In the genomic region with DNA sequence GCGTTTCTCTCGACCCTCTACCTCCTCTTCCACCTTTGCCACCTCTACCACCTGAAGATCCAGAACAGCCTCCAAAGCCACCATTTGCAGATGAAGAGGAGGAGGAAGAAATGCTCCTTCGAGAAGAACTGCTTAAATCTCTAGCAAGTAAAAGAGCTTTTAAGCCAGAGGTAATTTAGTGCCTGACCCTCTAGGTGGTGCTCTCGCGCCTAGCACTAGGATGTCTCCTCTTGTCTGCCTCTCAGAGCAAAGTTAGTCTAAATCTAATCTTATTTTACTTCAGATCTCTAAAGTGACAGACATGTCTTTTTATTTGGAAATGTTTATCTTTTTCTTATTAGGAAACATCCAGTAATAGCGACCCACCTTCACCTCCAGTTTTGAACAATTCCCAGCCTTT, we compare ENCODE assay signal across 9 mouse cellular contexts. TPM values are rescaled to one million over a fixed set of nuclear protein-coding genes. Genes with fewer than 3 reads are reported as not detected.
DNase-seq lines count a peak whose midpoint lies in the region; ATAC-seq and TF ChIP-seq lines count a peak whose summit lies in the region.
"Had no signal": no experiment of that assay in that cellular context is flagged by ENCODE, and none has a peak within 500 bp of the region (broad histone marks: within the 10 kb centered on the region; RNA-seq: fewer than 3 reads in every experiment).

No protein-coding gene starts in this region.

- no peak overlapping the region for H3K9ac ChIP-seq in kidney, embryonic 16.5 days (replicated peaks; ENCODE audit: low read length)

- no peak overlapping the region for H3K4me2 ChIP-seq in kidney, embryonic 16.5 days (replicated peaks; ENCODE audit: low read depth, low read length)

- H3K36me3 ChIP-seq in kidney, embryonic 16.5 days (ENCODE audit: insufficient read depth, low read length) = peaks cover 44% of the 10 kb centered on the region

- no peak for ATAC-seq in kidney, embryonic 16.5 days (ENCODE audit: low FRiP score, low TSS enrichment)
- peak; percentile 61; the same call in 1 of the 2 replicates for ATAC-seq in monocyte, adult 5-6 weeks (replicated peaks; ENCODE audit: insufficient number of reproducible peaks, low FRiP score, low TSS enrichment, poor library complexity, severe bottlenecking)

- peak; percentile 76 for TF ChIP-seq CTCF in cortical plate, adult 2 months (IDR thresholded peaks at IDR 0.05; ENCODE audit: extremely low read depth, insufficient read depth, low read length)

- no peaks in the 10 kb centered on the region for H3K4me1 ChIP-seq in kidney, embryonic 16.5 days (ENCODE audit: insufficient read depth, low read length)
- no peaks in the 10 kb centered on the region for H3K4me1 ChIP-seq in cortical plate, adult 2 months (ENCODE audit: control insufficient read depth, insufficient read depth, low read length)

- TF ChIP-seq POLR2A in cortical plate, adult 2 months (IDR thresholded peaks at IDR 0.05; ENCODE audit: extremely low read depth, insufficient read depth, low read length) = no peak

- DNase-seq in kidney, adult 11 months = peak; percentile 22
- peak; percentile 76 for DNase-seq in ZHBTc4 (ENCODE audit: low read depth, low spot score)
- peak; percentile 15 to 23 for DNase-seq in gastrocnemius, postnatal 36 days
- peak; percentile 21 for DNase-seq in left cerebral cortex, adult 11 months (ENCODE audit: low spot score)
- DNase-seq in thymus, postnatal 0 days (ENCODE audit: low spot score) = peak; percentile 61

- no peaks in the 10 kb centered on the region for H3K27me3 ChIP-seq in kidney, embryonic 16.5 days (ENCODE audit: insufficient read depth, low read length)

- 68% methylated on average over 6 of the region's 6 CpGs for WGBS in kidney, embryonic 16.5 days

- no peaks in the 10 kb centered on the region for H3K9me3 ChIP-seq in kidney, embryonic 16.5 days (ENCODE audit: low read length)

- intact Hi-C loops in gastrocnemius, postnatal 36 days (cut with DNase I) = loop anchor here (10.0 kb wide), 1 partner anchor 208 kb away; no protein-coding TSS in a partner anchor

- H3K27ac ChIP-seq in kidney, embryonic 16.5 days (ENCODE audit: low read length) = no peak overlapping the region
- H3K27ac ChIP-seq in cortical plate, adult 2 months (ENCODE audit: insufficient read depth, low read length) = no peak overlapping the region

- H3K4me3 ChIP-seq in kidney, embryonic 16.5 days (ENCODE audit: low read length) = no peak overlapping the region
- no peak overlapping the region for H3K4me3 ChIP-seq in cortical plate, adult 2 months (ENCODE audit: insufficient read depth, low read length)
- H3K4me3 ChIP-seq: erythroblast, embryonic 14.5 days had no signal

RNA-seq across cellular contexts. Expression of a gene that starts 21.6 kb away (rescaled TPM):
- 17.0 and 20.8 TPM in 2 replicates for polyA plus RNA-seq in kidney, embryonic 16.5 days (2015; fragmentation: Nextera tagmentation; extraction: Ambion mirVana)
- 103 and 105 TPM in 2 replicates for polyA plus RNA-seq in cortical plate, adult 2 months (2012; rRNA removed)
- total RNA-seq in gastrocnemius, postnatal 36 days (2021) = 10 to 100 TPM in 1 of 2 experiments, 1 to 10 TPM in 1; 7.6 to 12.3 TPM
- total RNA-seq in monocyte, adult 5-6 weeks (2017) = 56.5 to 123 TPM (median 62.7 TPM) in 3 replicates
- 15.4 and 21.7 TPM in 2 replicates for polyA plus RNA-seq in thymus, postnatal 0 days (2015; fragmentation: Nextera tagmentation; extraction: Ambion mirVana)

RNA-seq across cellular contexts. Expression of a gene that starts 22.1 kb away (rescaled TPM):
- 18.4 and 24.9 TPM in 2 replicates for polyA plus RNA-seq in kidney, embryonic 16.5 days (2015; fragmentation: Nextera tagmentation; extraction: Ambion mirVana)
- polyA plus RNA-seq in cortical plate, adult 2 months (2012; rRNA removed) = 12.9 and 13.2 TPM in 2 replicates
- total RNA-seq in gastrocnemius, postnatal 36 days (2021) = 1 to 10 TPM; 4.4 to 6.6 TPM
- total RNA-seq in monocyte, adult 5-6 weeks (2017) = 3.4 to 16.1 TPM (median 5.0 TPM) in 3 replicates
- 22.8 and 26.4 TPM in 2 replicates for polyA plus RNA-seq in thymus, postnatal 0 days (2015; fragmentation: Nextera tagmentation; extraction: Ambion mirVana)

RNA-seq across cellular contexts. Expression of a gene that starts 44.1 kb away (rescaled TPM):
- 43.3 and 44.3 TPM in 2 replicates for polyA plus RNA-seq in kidney, embryonic 16.5 days (2015; fragmentation: Nextera tagmentation; extraction: Ambion mirVana)
- 31.2 and 33.5 TPM in 2 replicates for polyA plus RNA-seq in cortical plate, adult 2 months (2012; rRNA removed)
- 10 to 100 TPM in 1 of 2 experiments, 1 to 10 TPM in 1; 9.0 to 16.0 TPM for total RNA-seq in gastrocnemius, postnatal 36 days (2021)
- total RNA-seq in monocyte, adult 5-6 weeks (2017) = 21.0 to 32.8 TPM (median 30.4 TPM) in 3 replicates
- polyA plus RNA-seq in thymus, postnatal 0 days (2015; fragmentation: Nextera tagmentation; extraction: Ambion mirVana) = 46.8 and 53.6 TPM in 2 replicates

Comparison
In these comparisons a context has a peak if more than half of its experiments do, and no peak if none do; other contexts are left out.
1. DNase-seq: peak in every context shown above with its lines; median percentile 76 in ZHBTc4; 61 in thymus, postnatal 0 days; 22 in kidney, adult 11 months; 21 in left cerebral cortex, adult 11 months; 19 in gastrocnemius, postnatal 36 days.